Mouse (Mus musculus) thymus, adult 2 months (tissue): ENCODE results near the gene Mettl23. TPM values are rescaled to one million over a fixed set of nuclear protein-coding genes. Genes with fewer than 3 reads are reported as not detected.

Experiments used
- DNase-seq: peaks from one replicate; pipeline ENCODE4 v3.0.0; 2021
- H3K27ac ChIP-seq: fragments of 200-500 bp; 2 replicates; pipeline ENCODE4 v1.5.1; 2012; ENCODE audit warnings: low read length, control low read depth; ENCODE audit not compliant: control insufficient read depth, insufficient read depth
- H3K27me3 ChIP-seq: fragments of 200-500 bp; 2 replicates; pipeline ENCODE4 v1.6.1; 2012; ENCODE audit warnings: mild to moderate bottlenecking, low read length, moderate library complexity, mixed read lengths; ENCODE audit not compliant: control insufficient read depth, insufficient read depth
- H3K36me3 ChIP-seq: fragments of 200-500 bp; 2 replicates; pipeline ENCODE4 v1.6.1; 2012; ENCODE audit warnings: mild to moderate bottlenecking, low read length, moderate library complexity; ENCODE audit not compliant: control insufficient read depth, insufficient read depth
- H3K4me1 ChIP-seq: fragments of 200-500 bp; replicated peaks from 2 replicates; pipeline ENCODE4 v1.6.1; 2012; ENCODE audit warnings: low read length; ENCODE audit not compliant: control insufficient read depth, insufficient read depth
- H3K4me3 ChIP-seq: fragments of 200-500 bp; 2 replicates; pipeline ENCODE4 v1.5.1; 2012; ENCODE audit warnings: mild to moderate bottlenecking, low read length, control low read depth, moderate library complexity; ENCODE audit not compliant: control insufficient read depth, insufficient read depth
- CTCF ChIP-seq: fragments of 200-500 bp; IDR thresholded peaks from 2 replicates; pipeline ENCODE4 v1.5.1; 2012; ENCODE audit warnings: mild to moderate bottlenecking, control low read depth, low read length, moderate library complexity, borderline replicate concordance; ENCODE audit not compliant: control insufficient read depth, poor library complexity, insufficient read depth; ENCODE audit errors: extremely low read depth
- POLR2A ChIP-seq: fragments of 200-500 bp; IDR thresholded peaks from 2 replicates; pipeline ENCODE4 v1.6.1; 2012; ENCODE audit warnings: mild to moderate bottlenecking, low read length, control low read depth, moderate library complexity; ENCODE audit not compliant: control insufficient read depth, poor library complexity, insufficient read depth; ENCODE audit errors: extremely low read depth
- WGBS: fragments of 180-500 bp; shearing (Covaris S2); methylation state at CpG from one replicate; pipeline ENCODE4 v1.1.7; 2018; 5-methylcytosine and 5-hydroxymethylcytosine counted together
- polyA plus RNA-seq: library from polyadenylated mRNA; depleted of rRNA; stranded (reverse); fragments of >200 nt; gene quantifications from 2 replicates; pipeline ENCODE4 v1.2.3, GENCODE M21; 2012

The Mettl23 gene
- polyA plus RNA-seq, 1 experiment: 82.6 TPM

DNA sequence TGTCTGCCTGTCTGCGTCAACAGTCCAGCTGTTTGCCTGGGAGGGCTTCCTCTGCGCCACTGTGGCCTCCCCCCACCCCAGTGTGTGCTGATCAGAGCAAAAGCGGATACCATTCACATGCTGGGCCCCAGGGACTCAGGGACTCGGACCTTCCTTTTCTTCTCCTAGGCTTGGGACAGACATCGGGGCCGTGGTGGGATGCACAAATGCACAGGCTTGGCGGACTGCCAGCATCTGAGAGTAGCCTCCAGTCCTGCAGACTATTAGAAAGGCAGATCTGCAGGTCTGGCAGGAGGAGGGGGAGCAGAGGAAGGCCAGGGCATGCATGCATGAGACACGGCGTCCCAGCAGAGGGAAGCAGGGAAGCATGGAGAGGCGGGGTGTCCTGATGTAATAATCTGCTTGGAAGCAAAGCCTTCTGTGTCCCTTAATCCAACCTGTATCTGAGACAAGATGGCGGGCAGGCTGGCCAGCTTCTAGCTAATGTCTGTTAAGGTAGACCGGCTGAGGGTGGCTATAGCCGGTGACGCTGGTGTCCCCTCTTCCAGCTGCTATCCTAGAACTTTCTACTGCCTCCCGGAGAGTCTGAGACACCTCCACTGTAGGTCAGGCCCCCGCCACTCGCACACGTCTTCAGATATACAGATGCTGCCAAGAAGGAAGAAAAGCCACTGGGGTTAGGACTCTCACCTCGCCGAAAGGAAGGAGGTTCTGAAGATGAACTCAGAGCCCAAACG, 30.1 kb upstream of the Mettl23 start:
- DNase-seq: no peak
- no peak for TF ChIP-seq POLR2A
- TF ChIP-seq CTCF: no peak
- H3K27me3 ChIP-seq: no peaks in the 10 kb centered on the region
- H3K4me3 ChIP-seq: no peak overlapping the region
- WGBS: 93% methylated on average over 21 of the region's 21 CpGs
- no peaks in the 10 kb centered on the region for H3K36me3 ChIP-seq
- H3K4me1 ChIP-seq: peaks cover 18% of the 10 kb centered on the region
- no peak overlapping the region for H3K27ac ChIP-seq

DNA sequence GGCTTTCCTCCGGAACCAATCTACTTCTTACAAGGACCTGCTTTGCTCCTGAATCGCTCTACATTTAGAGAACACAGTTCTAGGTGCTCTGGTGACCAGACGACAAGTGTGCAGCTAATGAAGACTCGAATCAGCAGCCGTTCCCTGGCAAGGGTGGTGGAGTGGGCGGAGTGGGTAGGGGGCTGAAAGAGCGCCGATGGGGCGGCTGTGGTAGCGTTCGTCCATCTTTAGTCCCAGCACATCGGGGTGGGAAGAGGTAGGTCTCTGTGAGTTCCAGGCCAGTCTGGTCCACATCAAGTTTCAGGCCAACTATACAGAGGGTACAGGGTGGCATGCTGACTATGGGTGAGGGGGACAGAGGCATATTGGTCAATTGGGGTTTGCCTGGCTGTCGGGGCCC, 29.5 kb upstream of the Mettl23 start:
- Histone ChIP-seq H3K27me3 (no peaks in the 10 kb centered on the region), H3K36me3 (no peaks in the 10 kb centered on the region), H3K4me1 (peaks cover 15% of the 10 kb centered on the region), H3K4me3 (no peak overlapping the region), H3K27ac (no peak overlapping the region)
- no peak for TF ChIP-seq CTCF
- no peak for TF ChIP-seq POLR2A
- 94% methylated on average over 13 of the region's 13 CpGs for WGBS
- DNase-seq: no peak

DNA sequence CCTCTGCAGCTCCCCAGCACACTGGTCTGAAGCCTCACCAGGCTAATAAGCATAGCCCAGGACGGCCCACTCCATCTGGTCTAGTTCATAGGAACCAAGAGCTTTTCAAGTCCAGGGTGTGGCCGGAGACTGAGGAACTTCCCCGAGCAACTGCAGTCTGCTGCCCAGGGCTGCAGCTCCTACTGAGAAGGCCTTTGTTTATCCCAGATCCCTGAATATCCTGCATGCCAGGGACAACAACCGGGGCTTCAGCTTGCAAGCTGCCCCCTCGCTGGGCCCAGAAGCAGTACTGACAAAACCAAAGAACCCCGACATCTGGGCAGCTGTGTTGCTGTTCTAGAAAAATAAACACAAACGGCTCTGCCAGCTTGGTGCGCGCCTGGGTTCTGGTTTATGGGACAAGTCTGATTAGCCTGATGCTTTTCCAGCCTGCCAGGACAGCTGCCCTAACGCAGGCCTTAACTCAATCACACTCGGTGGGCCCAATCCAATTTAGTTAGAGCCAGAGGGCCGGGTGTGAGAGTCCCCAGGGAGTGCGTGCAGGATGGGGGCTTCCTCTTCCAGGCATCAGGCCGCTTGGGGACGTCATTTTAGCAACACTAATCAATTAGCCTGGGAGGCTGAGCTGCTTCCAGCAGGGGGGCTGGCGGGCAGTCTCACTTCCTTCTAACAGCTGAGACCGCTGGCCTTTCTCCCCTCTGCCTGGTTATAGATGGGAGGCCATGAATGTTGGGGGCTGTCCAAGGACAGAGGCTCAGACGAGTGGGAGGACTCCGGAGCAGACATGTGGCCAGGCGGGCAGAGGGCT, 28.8 kb upstream of the Mettl23 start:
- peaks cover 14% of the 10 kb centered on the region for H3K4me1 ChIP-seq
- TF ChIP-seq CTCF: no peak
- TF ChIP-seq POLR2A: no peak
- no peak overlapping the region for H3K4me3 ChIP-seq
- H3K36me3 ChIP-seq: no peaks in the 10 kb centered on the region
- H3K27ac ChIP-seq: no peak overlapping the region
- DNase-seq: no peak
- 86% methylated on average over 20 of the region's 20 CpGs for WGBS
- H3K27me3 ChIP-seq: no peaks in the 10 kb centered on the region

GRCm38 (mm10) chr11:116814884-116815415, 28.1 kb upstream of the Mettl23 start:
- WGBS: 84% methylated on average over 7 of the region's 7 CpGs
- Histone ChIP-seq H3K4me3 (no peak overlapping the region), H3K36me3 (no peaks in the 10 kb centered on the region), H3K27ac (no peak overlapping the region), H3K4me1 (peaks cover 13% of the 10 kb centered on the region), H3K27me3 (no peaks in the 10 kb centered on the region)
- no peak for TF ChIP-seq POLR2A
- TF ChIP-seq CTCF: no peak
- DNase-seq: no peak

- 86% methylated on average over 5 of the region's 5 CpGs for WGBS
- H3K4me3 ChIP-seq: no peak overlapping the region
- no peak for DNase-seq
- TF ChIP-seq CTCF (no peak), POLR2A (no peak)
- H3K4me1 ChIP-seq: peaks cover 16% of the 10 kb centered on the region
- H3K36me3 ChIP-seq: no peaks in the 10 kb centered on the region
- no peak overlapping the region for H3K27ac ChIP-seq
- H3K27me3 ChIP-seq: no peaks in the 10 kb centered on the region
These were observed 26.3 kb upstream of the Mettl23 start for GRCm38 (mm10) chr11:116816769-116817168.

DNA sequence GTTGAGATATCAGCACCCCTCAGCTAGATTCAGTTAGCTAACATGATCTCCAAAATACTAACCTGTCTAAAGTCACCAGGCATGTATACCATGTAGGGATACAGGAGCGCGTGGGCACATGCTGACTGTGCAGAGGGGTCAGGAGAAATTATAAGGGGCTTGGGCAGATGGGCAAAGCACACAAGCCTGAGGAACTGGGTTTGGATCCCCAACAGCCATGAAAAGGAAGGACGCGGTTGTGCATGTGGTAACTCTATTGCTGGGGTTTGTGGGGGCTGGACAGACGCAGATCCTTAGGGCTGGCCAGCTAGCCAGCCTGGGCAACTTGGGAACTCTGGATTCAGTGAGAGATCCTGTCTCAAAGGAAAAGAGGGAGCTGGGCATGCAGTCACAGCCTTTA, 25.5 kb upstream of the Mettl23 start:
- DNase-seq: no peak
- no peak overlapping the region for H3K27ac ChIP-seq
- WGBS: 97% methylated on average over 5 of the region's 5 CpGs
- H3K4me3 ChIP-seq: no peak overlapping the region
- TF ChIP-seq CTCF (no peak), POLR2A (no peak)
- H3K27me3 ChIP-seq: no peaks in the 10 kb centered on the region
- H3K36me3 ChIP-seq: no peaks in the 10 kb centered on the region
- peaks cover 16% of the 10 kb centered on the region for H3K4me1 ChIP-seq

- Histone ChIP-seq H3K27me3 (no peaks in the 10 kb centered on the region), H3K4me3 (no peak overlapping the region), H3K36me3 (no peaks in the 10 kb centered on the region), H3K4me1 (peaks cover 16% of the 10 kb centered on the region), H3K27ac (no peak overlapping the region)
- 83% methylated on average over 8 of the region's 8 CpGs for WGBS
- no peak for DNase-seq
- no peak for TF ChIP-seq CTCF
- TF ChIP-seq POLR2A: no peak
These were observed 24.4 kb upstream of the Mettl23 start for GRCm38 (mm10) chr11:116818722-116819121.
